Mouse (Mus musculus) thymus, postnatal 4 days (tissue): ENCODE data around the gene Myl3.

Experiments
- DNase-seq: peaks from one replicate; pipeline ENCODE4 v3.0.0; 2021

Gene Myl3

GRCm38 (mm10) chr9:110741711-110742294, at the start of gene Myl3:
TSS of gene Myl3 (plus strand) at chr9:110741861.
- DNase-seq: no peak

- DNase-seq: no peak
These were observed 46.4 kb upstream of the Myl3 start for GRCm38 (mm10) chr9:110695165-110695755.

- no peak for DNase-seq
These were observed 45.2 kb upstream of the Myl3 start for GRCm38 (mm10) chr9:110696427-110696826.

GRCm38 (mm10) chr9:110697465-110697864, 44.2 kb upstream of the Myl3 start:
- DNase-seq: no peak

- no peak for DNase-seq
These were observed 42.1 kb upstream of the Myl3 start for GRCm38 (mm10) chr9:110699574-110699973.

- DNase-seq: no peak
These were observed 40.3 kb upstream of the Myl3 start for GRCm38 (mm10) chr9:110701114-110702032.

GRCm38 (mm10) chr9:110702848-110703247, 38.8 kb upstream of the Myl3 start:
- no peak for DNase-seq

- no peak for DNase-seq
These were observed 37.7 kb upstream of the Myl3 start for GRCm38 (mm10) chr9:110703951-110704350.

- DNase-seq: no peak
These were observed 34.9 kb upstream of the Myl3 start for GRCm38 (mm10) chr9:110706784-110707183.

- DNase-seq: peak; percentile 83
These were observed 31.9 kb upstream of the Myl3 start for GRCm38 (mm10) chr9:110709640-110710258.

- no peak for DNase-seq
These were observed 30.1 kb upstream of the Myl3 start for GRCm38 (mm10) chr9:110711532-110711931.

- DNase-seq: no peak
These were observed 29.7 kb upstream of the Myl3 start for GRCm38 (mm10) chr9:110711996-110712395.

- no peak for DNase-seq
These were observed 29.1 kb upstream of the Myl3 start for GRCm38 (mm10) chr9:110712545-110712944.

- no peak for DNase-seq
These were observed 28.3 kb upstream of the Myl3 start for GRCm38 (mm10) chr9:110713389-110713788.

- no peak for DNase-seq
These were observed 26.2 kb upstream of the Myl3 start for GRCm38 (mm10) chr9:110715426-110715825.

GRCm38 (mm10) chr9:110716775-110717174, 24.9 kb upstream of the Myl3 start:
- peak; percentile 68 for DNase-seq

- DNase-seq: no peak
These were observed 23.6 kb upstream of the Myl3 start for GRCm38 (mm10) chr9:110718071-110718470.

- DNase-seq: no peak
These were observed 22.9 kb upstream of the Myl3 start for GRCm38 (mm10) chr9:110718810-110719209.

GRCm38 (mm10) chr9:110719977-110720376, 21.7 kb upstream of the Myl3 start:
- DNase-seq: no peak

GRCm38 (mm10) chr9:110722060-110722459, 19.6 kb upstream of the Myl3 start:
- DNase-seq: no peak

GRCm38 (mm10) chr9:110725721-110726135, 15.9 kb upstream of the Myl3 start:
- peak; percentile 25 for DNase-seq

- peak; percentile 70 for DNase-seq
These were observed 14.8 kb upstream of the Myl3 start for GRCm38 (mm10) chr9:110726867-110727266.

GRCm38 (mm10) chr9:110729841-110730240, 11.8 kb upstream of the Myl3 start:
- DNase-seq: peak; percentile 90
